Mouse (Mus musculus) embryonic facial prominence, embryonic 13.5 days (tissue): ENCODE measurements around the gene Tmem117. TPM values are rescaled to one million over a fixed set of nuclear protein-coding genes. Genes with fewer than 3 reads are reported as not detected.

Experiments
- ATAC-seq: fragments of 200-750 bp; cut with Nextera tagmentation; 2 replicates; pipeline ENCODE4 v1.8.0; 2017; ENCODE audit warnings: low read depth; ENCODE audit not compliant: insufficient number of reproducible peaks, insufficient read depth, low FRiP score, low TSS enrichment
- H3K27ac ChIP-seq: fragments of 300-500 bp; sonication (generic); 2 replicates; pipeline ENCODE4 v1.5.1; 2015; ENCODE audit warnings: moderate library complexity, mild to moderate bottlenecking, inconsistent platforms
- H3K27me3 ChIP-seq: fragments of 300-500 bp; sonication (generic); 2 replicates; pipeline ENCODE4 v1.6.1; 2015; ENCODE audit warnings: mild to moderate bottlenecking, inconsistent platforms
- H3K36me3 ChIP-seq: fragments of 300-500 bp; sonication (generic); 2 replicates; pipeline ENCODE4 v1.6.1; 2015; ENCODE audit warnings: mild to moderate bottlenecking, inconsistent platforms
- H3K4me1 ChIP-seq: fragments of 300-500 bp; sonication (generic); 2 replicates; pipeline ENCODE4 v1.6.1; 2015; ENCODE audit warnings: inconsistent platforms
- H3K4me2 ChIP-seq: fragments of 300-500 bp; sonication (generic); 2 replicates; pipeline ENCODE4 v1.6.1; 2015; ENCODE audit warnings: moderate library complexity, mild to moderate bottlenecking, inconsistent platforms
- H3K4me3 ChIP-seq: fragments of 300-500 bp; sonication (generic); 2 replicates; pipeline ENCODE4 v1.5.1; 2015; ENCODE audit warnings: mild to moderate bottlenecking, inconsistent platforms
- H3K9ac ChIP-seq: fragments of 300-500 bp; sonication (generic); 2 replicates; pipeline ENCODE4 v1.6.1; 2015; ENCODE audit warnings: mild to moderate bottlenecking, inconsistent platforms
- H3K9me3 ChIP-seq: fragments of 300-500 bp; sonication (generic); 2 replicates; pipeline ENCODE4 v1.6.1; 2016; ENCODE audit warnings: inconsistent platforms
- WGBS: fragments of 180-500 bp; shearing (Covaris S2); methylation state at CpG from one replicate; pipeline ENCODE4 v1.1.7; 2015; ENCODE audit warnings: mixed read lengths; 5-methylcytosine and 5-hydroxymethylcytosine counted together
- polyA plus RNA-seq: library from polyadenylated mRNA; unstranded; fragments of >200 nt; fragmentation: Nextera tagmentation; extraction: Ambion mirVana; gene quantifications from 2 replicates; pipeline ENCODE4 v1.2.1, GENCODE M21; 2015

Gene Tmem117
- polyA plus RNA-seq, 1 experiment from 2014 or later, result 5.0 TPM

GRCm38 (mm10) chr15:95049171-95049729 is 420.2 kb downstream of the Tmem117 start:
- 54% methylated on average over 6 of the region's 6 CpGs for WGBS
- Histone ChIP-seq H3K27me3 (no peaks in the 10 kb centered on the region), H3K9ac (no peak overlapping the region), H3K4me2 (no peak overlapping the region), H3K27ac (no peak overlapping the region), H3K36me3 (no peaks in the 10 kb centered on the region), H3K4me3 (no peak overlapping the region), H3K9me3 (no peaks in the 10 kb centered on the region), H3K4me1 (peaks cover 9% of the 10 kb centered on the region)
- ATAC-seq, result no peak

DNA sequence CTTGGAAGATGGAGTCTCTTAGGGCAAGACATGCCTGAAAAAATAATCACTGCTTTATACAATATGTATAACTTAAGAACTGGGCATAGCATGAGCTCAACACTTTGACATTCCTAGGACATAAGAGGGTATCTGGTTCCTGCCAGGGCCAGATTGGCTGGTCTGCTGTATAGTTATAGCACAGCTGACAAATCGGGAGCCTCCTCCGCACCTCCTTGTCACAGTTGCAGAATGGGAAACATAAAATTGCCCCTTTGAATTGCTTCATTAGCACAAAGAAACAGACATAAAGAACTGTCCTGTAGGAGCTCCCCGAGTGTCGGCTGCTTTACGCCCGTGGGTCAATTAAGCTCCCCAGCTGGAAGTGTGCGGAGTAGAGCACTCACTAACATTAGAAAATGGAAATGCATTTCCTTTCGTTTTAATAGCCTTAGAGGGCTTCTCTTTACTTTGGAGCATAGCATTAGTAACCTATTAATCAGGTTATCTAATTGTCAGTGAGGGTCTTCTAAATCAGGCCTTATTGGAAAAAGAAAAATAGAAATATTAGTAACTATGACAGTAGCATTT is 426.1 kb downstream of the Tmem117 start:
- ATAC-seq, result no peak
- Histone ChIP-seq H3K9me3 (no peaks in the 10 kb centered on the region), H3K9ac (no peak overlapping the region), H3K4me2 (no peak overlapping the region), H3K27ac (no peak overlapping the region), H3K4me1 (no peaks in the 10 kb centered on the region), H3K27me3 (no peaks in the 10 kb centered on the region), H3K36me3 (no peaks in the 10 kb centered on the region), H3K4me3 (no peak overlapping the region)
- 81% methylated on average over 8 of the region's 8 CpGs for WGBS

DNA sequence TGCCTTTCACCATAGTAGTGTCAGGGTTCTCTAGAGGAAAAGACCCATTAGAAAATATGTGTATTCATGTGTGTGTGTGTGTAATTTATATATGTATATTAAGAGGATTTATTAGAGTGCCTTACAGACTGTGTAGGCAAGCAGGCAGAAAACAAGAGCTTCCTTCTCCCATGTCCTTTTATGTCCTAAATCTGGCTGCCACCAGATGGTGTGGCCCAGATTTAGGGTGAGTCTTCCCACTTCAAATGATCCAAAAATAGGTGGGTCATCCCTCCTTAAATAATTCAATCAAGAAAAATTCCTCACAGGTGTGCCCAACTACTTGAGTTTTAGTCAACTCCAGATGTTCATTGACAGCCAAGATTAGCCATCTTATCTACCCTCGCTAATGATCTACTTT is 439.0 kb downstream of the Tmem117 start:
- no peak overlapping the region for H3K4me3 ChIP-seq
- WGBS, result 94% methylated on average over 1 of the region's 1 CpGs
- ATAC-seq, result no peak
- no peaks in the 10 kb centered on the region for H3K9me3 ChIP-seq
- H3K27me3 ChIP-seq, result no peaks in the 10 kb centered on the region
- no peak overlapping the region for H3K4me2 ChIP-seq
- no peak overlapping the region for H3K9ac ChIP-seq
- H3K27ac ChIP-seq, result no peak overlapping the region
- H3K4me1 ChIP-seq, result no peaks in the 10 kb centered on the region
- no peaks in the 10 kb centered on the region for H3K36me3 ChIP-seq

- Histone ChIP-seq H3K27ac (no peak overlapping the region), H3K4me3 (no peak overlapping the region), H3K4me1 (no peaks in the 10 kb centered on the region), H3K36me3 (no peaks in the 10 kb centered on the region), H3K27me3 (no peaks in the 10 kb centered on the region), H3K9me3 (no peaks in the 10 kb centered on the region), H3K4me2 (no peak overlapping the region), H3K9ac (no peak overlapping the region)
- 51% methylated on average over 1 of the region's 1 CpGs for WGBS
- no peak for ATAC-seq
These were observed 439.8 kb downstream of the Tmem117 start for GRCm38 (mm10) chr15:95068799-95069198.

DNA sequence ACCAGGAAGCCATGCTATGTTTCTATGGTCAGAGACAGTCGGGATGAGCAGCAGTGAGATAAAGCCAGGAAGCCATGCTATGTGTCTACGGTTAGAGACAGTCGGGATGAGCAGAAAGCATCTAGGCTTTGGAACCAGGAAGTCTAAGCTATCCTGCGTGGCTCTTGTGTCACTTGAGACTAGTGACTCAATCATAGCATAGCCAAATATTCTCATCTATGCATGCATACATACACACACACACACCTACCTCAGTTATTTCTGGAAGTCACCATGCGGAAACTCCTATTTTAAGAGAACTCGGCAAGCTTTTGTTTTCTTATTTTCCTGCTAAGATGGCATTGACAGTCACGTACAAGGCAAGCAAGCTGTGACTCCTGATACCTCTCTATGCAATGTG is 441.8 kb downstream of the Tmem117 start:
- WGBS, result 88% methylated on average over 7 of the region's 7 CpGs
- no peaks in the 10 kb centered on the region for H3K4me1 ChIP-seq
- H3K27me3 ChIP-seq, result no peaks in the 10 kb centered on the region
- H3K4me2 ChIP-seq, result no peak overlapping the region
- H3K9me3 ChIP-seq, result no peaks in the 10 kb centered on the region
- H3K9ac ChIP-seq, result no peak overlapping the region
- no peaks in the 10 kb centered on the region for H3K36me3 ChIP-seq
- no peak overlapping the region for H3K4me3 ChIP-seq
- no peak for ATAC-seq
- H3K27ac ChIP-seq, result no peak overlapping the region

DNA sequence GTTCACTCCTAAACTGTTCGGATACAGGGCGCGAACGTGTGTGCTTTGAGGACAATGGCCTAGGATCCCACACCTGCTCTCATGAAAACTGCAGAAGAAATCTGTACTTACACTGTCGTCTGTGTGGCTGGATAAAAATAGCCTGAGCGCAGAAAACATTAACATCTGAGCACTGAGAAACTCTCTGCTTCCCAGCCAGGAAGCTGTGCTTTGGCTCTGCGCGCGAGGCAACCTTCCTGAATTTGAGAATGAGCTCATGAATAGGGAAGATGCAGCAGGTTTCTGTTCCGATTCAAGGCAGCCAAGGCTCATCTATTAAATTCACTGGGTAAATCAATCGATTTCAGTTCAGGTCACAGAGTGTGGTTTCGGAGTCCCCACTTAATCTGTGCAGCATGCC is 446.3 kb downstream of the Tmem117 start:
- no peak for ATAC-seq
- Histone ChIP-seq H3K4me2 (no peak overlapping the region), H3K36me3 (no peaks in the 10 kb centered on the region), H3K4me1 (no peaks in the 10 kb centered on the region), H3K9me3 (no peaks in the 10 kb centered on the region; the same call in 1 of the 2 replicates), H3K27ac (no peak overlapping the region), H3K9ac (no peak overlapping the region), H3K27me3 (no peaks in the 10 kb centered on the region), H3K4me3 (no peak overlapping the region)
- WGBS, result 88% methylated on average over 12 of the region's 12 CpGs

DNA sequence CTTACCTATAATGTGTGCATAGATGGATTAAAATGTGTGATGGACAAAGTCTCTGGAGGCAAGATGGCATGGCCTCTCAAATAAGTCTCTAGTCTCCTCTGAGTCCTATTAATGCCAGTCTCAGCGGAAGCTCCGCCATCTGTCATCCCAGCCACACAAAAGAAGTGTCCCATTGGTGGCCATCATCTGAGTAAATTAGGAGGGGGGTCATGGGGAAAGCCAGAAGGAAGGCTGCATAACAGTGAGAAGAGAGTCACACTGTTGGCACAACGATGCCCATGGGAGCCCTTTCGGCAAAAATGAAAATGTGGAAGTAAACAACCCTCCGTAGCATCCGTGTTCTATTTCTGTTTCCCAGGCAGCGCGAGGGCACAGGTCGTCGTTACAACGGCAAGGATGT is 452.6 kb downstream of the Tmem117 start:
- no peaks in the 10 kb centered on the region for H3K4me1 ChIP-seq
- no peak overlapping the region for H3K9ac ChIP-seq
- ATAC-seq, result no peak
- no peak overlapping the region for H3K4me2 ChIP-seq
- H3K4me3 ChIP-seq, result no peak overlapping the region
- no peaks in the 10 kb centered on the region for H3K36me3 ChIP-seq
- no peaks in the 10 kb centered on the region; the same call in 1 of the 2 replicates for H3K9me3 ChIP-seq
- H3K27me3 ChIP-seq, result no peaks in the 10 kb centered on the region
- 90% methylated on average over 11 of the region's 11 CpGs for WGBS
- no peak overlapping the region for H3K27ac ChIP-seq

- Histone ChIP-seq H3K4me2 (no peak overlapping the region), H3K27me3 (no peaks in the 10 kb centered on the region), H3K4me1 (no peaks in the 10 kb centered on the region), H3K27ac (no peak overlapping the region), H3K4me3 (no peak overlapping the region), H3K9ac (no peak overlapping the region), H3K36me3 (no peaks in the 10 kb centered on the region), H3K9me3 (no peaks in the 10 kb centered on the region)
- 83% methylated on average over 7 of the region's 7 CpGs for WGBS
- no peak for ATAC-seq
These were observed 456.9 kb downstream of the Tmem117 start for GRCm38 (mm10) chr15:95085962-95086361.

GRCm38 (mm10) chr15:95100133-95100532 is 471.1 kb downstream of the Tmem117 start:
- no peak overlapping the region for H3K4me2 ChIP-seq
- no peaks in the 10 kb centered on the region; the same call in 1 of the 2 replicates for H3K27me3 ChIP-seq
- H3K4me1 ChIP-seq, result peaks cover 4% of the 10 kb centered on the region
- WGBS, result 89% methylated on average over 7 of the region's 7 CpGs
- H3K4me3 ChIP-seq, result no peak overlapping the region
- H3K27ac ChIP-seq, result no peak overlapping the region
- ATAC-seq, result no peak
- no peaks in the 10 kb centered on the region for H3K9me3 ChIP-seq
- no peaks in the 10 kb centered on the region for H3K36me3 ChIP-seq
- H3K9ac ChIP-seq, result no peak overlapping the region

GRCm38 (mm10) chr15:95101522-95101921 is 472.5 kb downstream of the Tmem117 start:
- no peak for ATAC-seq

DNA sequence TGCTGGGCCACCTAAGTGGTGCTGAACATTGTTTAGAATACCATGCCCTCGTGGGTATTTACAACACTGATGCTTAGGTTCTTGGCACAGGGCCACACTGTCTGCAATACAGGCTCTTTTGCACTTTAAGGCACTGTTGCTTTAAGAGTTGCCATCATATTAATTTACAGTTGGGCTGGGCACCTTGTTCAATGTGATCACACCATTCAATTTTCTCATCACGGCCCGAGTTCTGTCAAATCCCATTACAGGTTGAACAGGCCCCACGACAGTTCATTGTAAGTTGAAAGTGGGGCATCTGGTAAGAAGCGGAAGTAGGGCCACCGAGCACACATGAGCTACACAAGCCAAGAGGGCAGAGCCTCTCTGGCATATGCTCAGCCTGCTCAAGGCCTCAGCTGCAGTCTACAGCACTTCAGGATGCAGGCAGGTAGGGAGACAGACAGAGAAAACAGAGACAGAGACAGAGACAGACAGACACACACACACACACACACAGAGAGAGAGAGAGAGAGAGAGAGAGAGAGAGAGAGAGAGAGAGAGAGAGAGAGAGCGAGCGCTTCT is 478.3 kb downstream of the Tmem117 start:
- Histone ChIP-seq H3K27ac (no peak overlapping the region), H3K36me3 (no peaks in the 10 kb centered on the region), H3K4me3 (no peak overlapping the region), H3K27me3 (no peaks in the 10 kb centered on the region), H3K4me2 (no peak overlapping the region), H3K4me1 (no peaks in the 10 kb centered on the region), H3K9ac (no peak overlapping the region), H3K9me3 (no peaks in the 10 kb centered on the region)
- ATAC-seq, result no peak
- 68% methylated on average over 8 of the region's 8 CpGs for WGBS

More at GRCm38 (mm10) chr15:95101522-95101921, 472.5 kb downstream of the Tmem117 start:
- no peak overlapping the region for H3K9ac ChIP-seq
- no peak overlapping the region for H3K27ac ChIP-seq
- H3K4me3 ChIP-seq, result no peak overlapping the region
- no peaks in the 10 kb centered on the region; the same call in 1 of the 2 replicates for H3K27me3 ChIP-seq
- H3K4me1 ChIP-seq, result peaks cover 4% of the 10 kb centered on the region
- H3K4me2 ChIP-seq, result no peak overlapping the region
- H3K36me3 ChIP-seq, result no peaks in the 10 kb centered on the region
- no peaks in the 10 kb centered on the region for H3K9me3 ChIP-seq

GRCm38 (mm10) chr15:95108626-95109025 is 479.6 kb downstream of the Tmem117 start:
- H3K4me1 ChIP-seq, result no peaks in the 10 kb centered on the region
- ATAC-seq, result no peak
- no peaks in the 10 kb centered on the region for H3K36me3 ChIP-seq
- H3K9me3 ChIP-seq, result no peaks in the 10 kb centered on the region
- WGBS, result 87% methylated on average over 4 of the region's 4 CpGs
- H3K4me2 ChIP-seq, result no peak overlapping the region
- H3K27me3 ChIP-seq, result no peaks in the 10 kb centered on the region
- no peak overlapping the region for H3K27ac ChIP-seq
- H3K9ac ChIP-seq, result no peak overlapping the region
- no peak overlapping the region for H3K4me3 ChIP-seq
